Mouse (Mus musculus): ENCODE results near the gene Gm5938. TPM values are rescaled to one million over a fixed set of nuclear protein-coding genes. Genes with fewer than 3 reads are reported as not detected.

Gm5938 gene
- not detected in 2 replicates for total RNA-seq (2017)

DNA sequence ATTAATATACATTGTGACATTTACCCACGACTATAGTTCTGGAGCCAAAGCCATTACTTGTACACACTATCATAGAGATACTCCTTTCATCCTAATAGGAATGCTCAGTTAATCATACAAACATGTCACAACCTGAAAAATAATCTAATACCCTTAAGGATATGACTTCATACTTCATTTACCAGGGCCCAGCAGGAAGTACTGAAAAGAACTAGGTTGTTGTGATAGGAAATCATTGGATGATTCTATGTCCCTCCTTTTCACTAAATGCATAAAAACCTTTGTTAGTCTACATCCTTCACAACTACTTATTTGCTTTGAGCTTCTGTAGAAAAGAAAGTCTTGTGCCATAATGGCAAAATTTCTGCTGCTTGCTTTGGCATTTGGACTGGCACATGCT, at the start of gene Gm5938:
Gene Gm5938, plus strand, starts transcription at position 301 of the 400 bp plus-strand sequence.
- no peak for ATAC-seq (replicated peaks in 1 of 2; ENCODE audit: insufficient read depth in 1 of 2, low FRiP score in 2 of 2, low TSS enrichment in 1 of 2, low read depth in 1 of 2, poor library complexity in 2 of 2, severe bottlenecking in 2 of 2)

DNA sequence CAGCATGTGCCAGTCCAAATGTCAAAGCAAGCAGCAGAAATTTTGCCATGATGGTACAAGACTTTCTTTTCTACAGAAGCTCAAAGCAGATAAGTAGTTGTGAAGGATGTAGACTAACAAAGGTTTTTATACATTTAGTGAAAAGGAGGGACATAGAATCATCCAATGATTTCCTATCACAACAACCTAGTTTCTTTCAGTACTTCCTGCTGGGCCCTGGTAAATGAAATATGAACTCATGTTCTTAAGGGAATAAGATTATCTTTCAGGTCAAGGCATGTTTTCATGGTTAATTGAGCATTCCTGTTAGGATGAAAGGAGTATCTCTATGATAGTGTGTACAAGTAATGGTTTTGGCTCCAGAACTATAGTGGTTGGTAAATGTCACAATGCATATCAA, 34.0 kb upstream of the Gm5938 start, which contains the start of gene Obp1a:
Gene Obp1a, minus strand, starts transcription at position 101 of the 400 bp plus-strand sequence.
- no peak for ATAC-seq (replicated peaks in 1 of 2; ENCODE audit: insufficient read depth in 1 of 2, low FRiP score in 2 of 2, low TSS enrichment in 1 of 2, low read depth in 1 of 2, poor library complexity in 2 of 2, severe bottlenecking in 2 of 2)

Other genes starting within 250 kb of the Gm5938 start
- not detected in 2 replicates for gene 5430402E10Rik, start 200.4 kb upstream of the Gm5938 start, total RNA-seq (2017)
- not detected in 2 replicates for gene Obp1a, start 34.1 kb upstream of the Gm5938 start, total RNA-seq (2017)
- gene Obp1b, start 61.3 kb downstream of the Gm5938 start, total RNA-seq (2017) = not detected in 2 replicates
- not detected in 2 replicates for gene Gm14743, start 120.5 kb downstream of the Gm5938 start, total RNA-seq (2017)
- gene 4930480E11Rik, start 244.2 kb downstream of the Gm5938 start, total RNA-seq (2017) = not detected in 2 replicates